Mouse (Mus musculus): Measurements from ENCODE around the gene Sergef. TPM values are rescaled to one million over a fixed set of nuclear protein-coding genes. Genes with fewer than 3 reads are reported as not detected.
A peak's percentile ranks its signal among the peaks of the same experiment; 100 is the strongest.
"Not testable (repeated sequence)": the region's sequence is repeated elsewhere in the genome, so short reads cannot be mapped to it uniquely, and the experiment has no call there.

Sergef gene
- total and polyA plus RNA-seq, 2 experiments from 2014 or later: 41.8 to 48.0 TPM

DNA sequence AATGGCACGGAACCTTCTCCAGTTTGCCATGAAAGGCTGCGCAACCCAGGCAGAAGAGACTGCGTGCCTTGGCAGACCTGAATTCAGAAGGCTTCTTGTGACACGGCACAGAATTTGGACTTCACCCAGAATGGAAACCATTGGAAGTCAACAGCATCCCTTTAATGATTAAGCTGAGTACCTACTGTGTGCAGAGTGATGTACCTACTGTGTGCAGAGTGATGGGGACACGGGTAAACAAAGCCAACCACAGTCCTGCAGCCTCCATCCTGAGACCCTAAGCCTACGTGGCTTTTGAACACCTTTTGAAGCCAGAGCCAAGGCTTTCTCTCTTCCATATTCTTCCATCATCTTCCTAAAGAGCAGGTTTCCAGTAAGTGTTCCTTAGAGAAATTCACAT is 56.9 kb downstream of the Sergef start:
- Histone ChIP-seq H3K4me1 (ENCODE audit: insufficient read depth, low read length) (peaks cover 3% of the 10 kb centered on the region; the same call in 1 of the 2 replicates), H3K9me3 (ENCODE audit: low read length) (no peaks in the 10 kb centered on the region), H3K4me3 (ENCODE audit: low read length) (no peak overlapping the region), H3K4me2 (ENCODE audit: low read depth, low read length) (no peak overlapping the region), H3K27ac (no peak overlapping the region), H3K27me3 (ENCODE audit: insufficient read depth, low read length) (no peaks in the 10 kb centered on the region), H3K9ac (replicated peaks; ENCODE audit: low read length) (no peak overlapping the region), H3K36me3 (ENCODE audit: insufficient read depth, low read length) (no peaks in the 10 kb centered on the region; the same call in 1 of the 2 replicates)
- 97% methylated on average over 6 of the region's 6 CpGs for WGBS
- ATAC-seq: no peak
- DNase-seq (ENCODE audit: low spot score): no peak
- no peak for TF ChIP-seq CTCF (IDR thresholded peaks at IDR 0.05; ENCODE audit: low read depth)

DNA sequence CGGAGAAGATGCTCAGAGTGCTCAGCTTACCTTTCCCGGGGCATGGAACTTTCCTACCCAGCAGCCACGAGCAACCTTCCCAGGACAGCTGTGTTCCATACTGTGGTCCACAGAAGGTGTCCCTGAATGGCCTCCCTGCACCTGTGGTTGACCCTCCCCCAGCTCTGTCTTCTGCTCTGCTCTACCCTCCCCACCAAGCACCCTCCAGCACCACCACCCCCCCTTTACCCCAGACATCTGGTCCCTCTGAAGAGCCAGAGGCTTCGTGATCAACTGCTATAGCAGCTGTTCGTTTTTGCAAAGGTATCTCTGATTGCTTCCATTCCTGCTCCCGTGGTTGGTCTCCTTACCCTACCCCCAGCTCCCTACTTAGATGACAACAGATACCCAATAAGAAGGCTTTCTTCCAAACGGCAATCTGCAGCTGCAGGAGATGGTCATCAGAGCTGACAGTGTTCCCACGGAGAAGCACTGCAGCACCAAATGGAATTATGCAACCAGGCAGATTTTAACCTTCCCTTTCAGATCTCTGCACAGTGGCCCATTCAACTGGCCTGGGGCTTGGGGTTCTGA is 58.2 kb downstream of the Sergef start:
- no peaks in the 10 kb centered on the region; the same call in 1 of the 2 replicates for H3K36me3 ChIP-seq (ENCODE audit: insufficient read depth, low read length)
- no peaks in the 10 kb centered on the region for H3K27me3 ChIP-seq (ENCODE audit: insufficient read depth, low read length)
- no peak overlapping the region for H3K27ac ChIP-seq
- WGBS: 67% methylated on average over 8 of the region's 8 CpGs
- H3K9ac ChIP-seq (replicated peaks; ENCODE audit: low read length): no peak overlapping the region
- DNase-seq (ENCODE audit: low spot score) (no peak), ATAC-seq (no peak)
- H3K9me3 ChIP-seq (ENCODE audit: low read length): no peaks in the 10 kb centered on the region
- H3K4me1 ChIP-seq (ENCODE audit: insufficient read depth, low read length): no peaks in the 10 kb centered on the region
- no peak for TF ChIP-seq CTCF (IDR thresholded peaks at IDR 0.05; ENCODE audit: low read depth)
- H3K4me3 ChIP-seq (ENCODE audit: low read length): no peak overlapping the region
- no peak overlapping the region for H3K4me2 ChIP-seq (ENCODE audit: low read depth, low read length)

DNA sequence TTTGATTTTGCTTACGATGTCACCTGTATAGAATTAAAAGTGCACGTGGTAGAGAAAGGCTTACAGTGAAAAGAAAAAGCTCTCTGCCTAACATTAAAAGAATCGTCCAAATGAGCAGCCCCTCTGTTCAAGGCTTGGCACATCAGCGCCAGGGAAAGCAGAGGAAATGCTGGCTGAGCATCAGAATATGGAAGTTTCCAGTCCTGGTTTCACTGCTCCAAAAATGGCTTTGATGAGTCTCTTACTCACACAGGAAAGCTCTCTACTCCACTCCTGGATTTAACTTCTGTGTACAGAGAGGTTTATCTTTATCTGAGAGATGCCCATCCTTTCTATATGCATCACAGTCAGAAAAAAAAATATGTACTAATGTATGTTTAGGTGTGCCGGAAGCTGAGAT is 61.5 kb downstream of the Sergef start:
- H3K4me1 ChIP-seq (ENCODE audit: insufficient read depth, low read length): peaks cover 9% of the 10 kb centered on the region
- no peaks in the 10 kb centered on the region; the same call in 1 of the 2 replicates for H3K36me3 ChIP-seq (ENCODE audit: insufficient read depth, low read length)
- H3K4me2 ChIP-seq (ENCODE audit: low read depth, low read length): no peak overlapping the region
- DNase-seq (ENCODE audit: low spot score) (no peak), ATAC-seq (no peak)
- no peaks in the 10 kb centered on the region for H3K27me3 ChIP-seq (ENCODE audit: insufficient read depth, low read length)
- H3K27ac ChIP-seq: no peak overlapping the region
- H3K9ac ChIP-seq (replicated peaks; ENCODE audit: low read length): no peak overlapping the region
- WGBS: 81% methylated on average over 5 of the region's 5 CpGs
- H3K4me3 ChIP-seq (ENCODE audit: low read length): no peak overlapping the region
- TF ChIP-seq CTCF (IDR thresholded peaks at IDR 0.05; ENCODE audit: low read depth): no peak
- H3K9me3 ChIP-seq (ENCODE audit: low read length): no peaks in the 10 kb centered on the region

DNA sequence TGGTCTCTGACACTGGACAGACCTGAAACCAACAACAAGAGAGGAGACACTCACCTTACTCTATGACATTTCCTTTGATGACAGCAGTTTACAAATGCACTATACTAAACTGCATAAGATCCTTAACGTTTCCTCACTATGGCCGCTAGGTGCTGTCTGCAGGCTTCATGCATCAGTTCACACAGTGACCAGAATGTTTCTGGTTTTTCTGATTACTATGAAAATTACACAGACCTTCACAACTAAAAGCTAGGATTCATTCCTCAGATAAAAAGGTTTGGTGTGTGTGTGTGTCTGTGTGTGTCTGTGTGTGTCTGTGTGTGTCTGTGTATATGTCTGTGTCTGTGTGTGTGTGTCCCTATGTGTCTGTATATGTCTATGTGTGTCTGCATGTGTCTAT is 63.7 kb downstream of the Sergef start:
- Histone ChIP-seq H3K36me3 (ENCODE audit: insufficient read depth, low read length) (no peaks in the 10 kb centered on the region; the same call in 1 of the 2 replicates), H3K4me3 (ENCODE audit: low read length) (no peak overlapping the region), H3K4me2 (ENCODE audit: low read depth, low read length) (no peak overlapping the region), H3K4me1 (ENCODE audit: insufficient read depth, low read length) (peaks cover 12% of the 10 kb centered on the region), H3K27ac (no peak overlapping the region), H3K27me3 (ENCODE audit: insufficient read depth, low read length) (no peaks in the 10 kb centered on the region), H3K9ac (replicated peaks; ENCODE audit: low read length) (no peak overlapping the region), H3K9me3 (ENCODE audit: low read length) (no peaks in the 10 kb centered on the region)
- WGBS: 74% methylated on average over 2 of the region's 2 CpGs
- DNase-seq (ENCODE audit: low spot score) (no peak), ATAC-seq (no peak)
- TF ChIP-seq CTCF (IDR thresholded peaks at IDR 0.05; ENCODE audit: low read depth): peak; percentile 33; the same call in 1 of the 2 replicates

DNA sequence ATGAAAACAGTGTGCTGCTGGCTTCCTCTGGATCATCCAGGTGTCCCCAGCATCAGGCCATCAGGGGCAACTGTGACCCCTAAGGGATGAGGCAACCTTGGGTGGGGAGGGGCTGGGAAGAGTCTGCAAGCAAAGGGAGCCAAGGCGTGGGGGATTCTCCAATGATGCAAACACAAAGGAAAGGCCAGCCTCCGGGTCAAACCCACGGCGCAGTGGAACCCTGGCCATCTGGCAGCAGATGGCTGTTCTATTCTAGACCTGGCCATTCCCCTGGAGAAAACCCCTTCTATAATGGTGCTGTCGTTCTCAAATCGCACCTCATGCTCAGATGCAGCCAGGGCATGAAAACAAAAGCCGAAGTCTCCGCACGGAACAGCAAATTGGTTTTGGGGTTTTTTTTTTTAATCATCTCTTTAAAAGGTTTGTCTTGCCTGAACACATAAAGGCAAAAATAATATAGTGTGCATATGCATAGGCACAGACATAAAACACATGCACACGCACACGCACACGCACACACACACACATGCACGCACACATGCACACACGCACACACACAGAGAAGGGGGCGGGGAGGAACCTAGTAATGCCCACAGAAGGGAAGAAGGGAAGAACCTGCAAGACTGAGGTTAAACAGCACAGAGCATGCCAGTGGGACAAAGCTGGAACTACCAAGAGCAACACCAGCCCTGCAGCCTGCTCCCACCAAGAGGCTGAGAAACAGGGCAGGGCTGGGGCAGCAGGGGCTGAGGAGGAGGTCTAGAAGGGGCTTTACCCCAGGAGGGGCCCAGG is 66.6 kb downstream of the Sergef start:
- DNase-seq (ENCODE audit: low spot score): peak; percentile 77
- no peak overlapping the region for H3K4me2 ChIP-seq (ENCODE audit: low read depth, low read length)
- no peak for TF ChIP-seq CTCF (IDR thresholded peaks at IDR 0.05; ENCODE audit: low read depth)
- ATAC-seq: peak; percentile 69
- peaks cover 12% of the 10 kb centered on the region for H3K4me1 ChIP-seq (ENCODE audit: insufficient read depth, low read length)
- no peak overlapping the region for H3K4me3 ChIP-seq (ENCODE audit: low read length)
- H3K27ac ChIP-seq: peak overlapping the region; percentile 67
- no peaks in the 10 kb centered on the region for H3K36me3 ChIP-seq (ENCODE audit: insufficient read depth, low read length)
- WGBS: 51% methylated on average over 15 of the region's 15 CpGs
- no peaks in the 10 kb centered on the region for H3K27me3 ChIP-seq (ENCODE audit: insufficient read depth, low read length)
- H3K9me3 ChIP-seq (ENCODE audit: low read length): no peaks in the 10 kb centered on the region
- H3K9ac ChIP-seq (replicated peaks; ENCODE audit: low read length): no peak overlapping the region

DNA sequence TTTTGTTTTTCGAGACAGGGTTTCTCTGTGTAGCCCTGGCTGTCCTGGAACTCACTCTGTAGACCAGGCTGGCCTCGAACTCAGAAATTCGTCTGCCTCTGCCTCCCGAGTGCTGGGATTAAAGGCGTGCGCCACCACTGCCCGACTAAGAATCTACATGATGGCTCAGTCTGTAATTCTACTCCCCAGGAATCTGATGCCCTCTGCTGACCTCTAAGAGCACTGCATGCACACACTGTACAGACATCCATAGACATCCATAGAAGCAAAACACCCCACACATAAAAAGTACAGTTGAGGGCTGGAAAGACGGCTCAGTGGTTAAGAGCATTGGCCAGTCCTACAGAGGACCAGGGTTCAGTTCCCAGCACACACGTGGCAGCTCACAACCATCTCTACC is 70.1 kb downstream of the Sergef start:
- Histone ChIP-seq H3K4me1 (ENCODE audit: insufficient read depth, low read length) (peaks cover 12% of the 10 kb centered on the region), H3K36me3 (ENCODE audit: insufficient read depth, low read length) (peaks cover 12% of the 10 kb centered on the region)
- not testable (repeated sequence) for H3K9me3 ChIP-seq (ENCODE audit: low read length); H3K27ac ChIP-seq; H3K27me3 ChIP-seq (ENCODE audit: insufficient read depth, low read length); H3K9ac ChIP-seq (replicated peaks; ENCODE audit: low read length); H3K4me2 ChIP-seq (ENCODE audit: low read depth, low read length); H3K4me3 ChIP-seq (ENCODE audit: low read length)
- WGBS: 77% methylated on average over 9 of the region's 9 CpGs
- DNase-seq (ENCODE audit: low spot score) (peak; percentile 55), ATAC-seq (peak; percentile 39; the same call in 1 of the 2 replicates)
- peak; percentile 57 for TF ChIP-seq CTCF (IDR thresholded peaks at IDR 0.05; ENCODE audit: low read depth)
